Comparison of ENCODE assay signal across 11 mouse cellular contexts in the genomic region with DNA sequence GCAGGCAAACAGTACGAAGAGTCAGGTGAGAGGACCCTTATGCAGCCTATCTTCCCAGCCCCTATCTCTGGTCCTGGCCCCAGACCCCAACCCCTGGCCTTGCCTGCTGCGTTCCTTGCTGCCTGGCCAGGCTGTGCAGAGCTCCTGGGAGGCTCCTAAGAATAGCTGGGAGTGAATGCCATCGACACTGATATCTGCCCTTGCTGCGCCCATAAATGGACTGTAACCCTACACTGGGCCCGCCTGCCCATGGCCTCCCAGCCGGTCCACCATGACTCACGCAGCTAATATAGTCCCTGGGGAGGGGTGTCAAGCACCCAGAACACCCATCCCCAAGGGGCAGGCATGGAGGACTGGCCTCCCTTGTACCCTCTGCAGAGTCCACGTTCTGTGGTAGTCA. TPM values are rescaled to one million over a fixed set of nuclear protein-coding genes. Genes with fewer than 3 reads are reported as not detected.
DNase-seq lines count a peak whose midpoint lies in the region; ATAC-seq and TF ChIP-seq lines count a peak whose summit lies in the region.
"Had no signal": no experiment of that assay in that cellular context is flagged by ENCODE, and none has a peak within 500 bp of the region (broad histone marks: within the 10 kb centered on the region; RNA-seq: fewer than 3 reads in every experiment).

Gene Ldb3, minus strand, starts transcription at position 185 of the 400 bp plus-strand sequence.

- no peak for TF ChIP-seq POLR2A in cortical plate, adult 2 months (IDR thresholded peaks at IDR 0.05; ENCODE audit: extremely low read depth, insufficient read depth, low read length)

- peak within 1 kb of the TSS; percentile 93 for H3K9ac ChIP-seq in heart, embryonic 12.5 days
- no peak within 1 kb of the TSS for H3K9ac ChIP-seq in limb, embryonic 15.5 days
- H3K9ac ChIP-seq: kidney, embryonic 15.5 days had no signal

- ATAC-seq in heart, embryonic 12.5 days (ENCODE audit: insufficient number of reproducible peaks, low FRiP score), result peak; percentile 71
- no peak for ATAC-seq in limb, embryonic 15.5 days (ENCODE audit: insufficient number of reproducible peaks, low FRiP score, low TSS enrichment, low read depth)
- ATAC-seq: forebrain, embryonic 16.5 days had no signal

- peak within 1 kb of the TSS; percentile 76 for H3K27ac ChIP-seq in layer of hippocampus, adult 2 months
- H3K27ac ChIP-seq in cortical plate, adult 2 months (ENCODE audit: insufficient read depth, low read length), result peak within 1 kb of the TSS; percentile 63; the same call in 1 of the 2 replicates
- peak within 1 kb of the TSS; percentile 95 for H3K27ac ChIP-seq in heart, embryonic 12.5 days (ENCODE audit: poor library complexity, severe bottlenecking)
- H3K27ac ChIP-seq in limb, embryonic 15.5 days, result no peak within 1 kb of the TSS
- H3K27ac ChIP-seq: kidney, embryonic 15.5 days had no signal

- DNase-seq in layer of hippocampus, adult 2 months (ENCODE audit: low spot score in 2 of 2), result no peak
- DNase-seq in layer of hippocampus, postnatal 10 days (ENCODE audit: low spot score in 2 of 2), result no peak
- no peak for DNase-seq in cerebellum, postnatal 4 days (ENCODE audit: low spot score in 2 of 2)
- no peak for DNase-seq in spleen, postnatal 4 days (ENCODE audit: low spot score in 2 of 2)
- DNase-seq in adipocyte (ENCODE audit: low spot score), result no peak
- DNase-seq: cerebellum, postnatal 36 days had no signal

- TF ChIP-seq CTCF in layer of hippocampus, adult 2 months (conservative IDR thresholded peaks at IDR 0.05), result no peak
- TF ChIP-seq CTCF in cortical plate, adult 2 months (IDR thresholded peaks at IDR 0.05; ENCODE audit: extremely low read depth, insufficient read depth, low read length), result no peak

- H3K4me1 ChIP-seq in cortical plate, adult 2 months (ENCODE audit: control insufficient read depth, insufficient read depth, low read length), result no peaks in the 10 kb centered on the region
- peaks cover 75% of the 10 kb centered on the region for H3K4me1 ChIP-seq in heart, embryonic 12.5 days (replicated peaks)
- peaks cover 8% of the 10 kb centered on the region for H3K4me1 ChIP-seq in limb, embryonic 15.5 days

- H3K4me3 ChIP-seq in layer of hippocampus, adult 2 months, result no peak within 1 kb of the TSS
- H3K4me3 ChIP-seq in cortical plate, adult 2 months (ENCODE audit: insufficient read depth, low read length), result no peak within 1 kb of the TSS
- H3K4me3 ChIP-seq in heart, embryonic 12.5 days, result peak within 1 kb of the TSS; percentile 59
- no peak within 1 kb of the TSS for H3K4me3 ChIP-seq in limb, embryonic 15.5 days
- H3K4me3 ChIP-seq: kidney, embryonic 15.5 days had no signal

- peaks cover 18% of the 10 kb centered on the region for H3K36me3 ChIP-seq in heart, embryonic 12.5 days
- no peaks in the 10 kb centered on the region for H3K36me3 ChIP-seq in limb, embryonic 15.5 days
- H3K36me3 ChIP-seq: kidney, embryonic 15.5 days had no signal

- H3K9me3 ChIP-seq in heart, embryonic 12.5 days (replicated peaks), result no peaks in the 10 kb centered on the region
- H3K9me3 ChIP-seq in limb, embryonic 15.5 days, result no peaks in the 10 kb centered on the region
- H3K9me3 ChIP-seq: kidney, embryonic 15.5 days had no signal

- 28% methylated on average over 8 of the region's 8 CpGs for WGBS in heart, embryonic 12.5 days
- 60% methylated on average over 8 of the region's 8 CpGs for WGBS in limb, embryonic 15.5 days

- H3K27me3 ChIP-seq in heart, embryonic 12.5 days (replicated peaks), result no peaks in the 10 kb centered on the region
- no peaks in the 10 kb centered on the region for H3K27me3 ChIP-seq in limb, embryonic 15.5 days
- H3K27me3 ChIP-seq: kidney, embryonic 15.5 days had no signal

- peak within 1 kb of the TSS; percentile 70 for H3K4me2 ChIP-seq in heart, embryonic 12.5 days
- no peak within 1 kb of the TSS for H3K4me2 ChIP-seq in limb, embryonic 15.5 days
- H3K4me2 ChIP-seq: kidney, embryonic 15.5 days had no signal

RNA-seq across cellular contexts. Expression of gene Ldb3, which starts in this region (rescaled TPM):
- total RNA-seq in layer of hippocampus, adult 2 months (2021), result 1 to 10 TPM; 3.3 to 4.0 TPM
- total RNA-seq in layer of hippocampus, postnatal 10 days (2021), result 1 to 10 TPM; 1.9 to 2.0 TPM
- polyA plus RNA-seq in cortical plate, adult 2 months (2012; rRNA removed), result 5.4 and 6.1 TPM in 2 replicates
- 226 and 239 TPM in 2 replicates for polyA plus RNA-seq in heart, embryonic 12.5 days (2016; fragmentation: Nextera tagmentation; extraction: Ambion mirVana)
- 28.2 and 98.7 TPM in 2 replicates for polyA plus RNA-seq in limb, embryonic 15.5 days (2015; fragmentation: Nextera tagmentation; extraction: Ambion mirVana)
